Mouse (Mus musculus): ENCODE results near the gene Eppin. TPM values are rescaled to one million over a fixed set of nuclear protein-coding genes. Genes with fewer than 3 reads are reported as not detected.
"Not testable (repeated sequence)": the region's sequence is repeated elsewhere in the genome, so short reads cannot be mapped to it uniquely, and the experiment has no call there.

Eppin gene
- not detected in 2 replicates for polyA plus RNA-seq (2015; fragmentation: Nextera tagmentation; extraction: Ambion mirVana)

DNA sequence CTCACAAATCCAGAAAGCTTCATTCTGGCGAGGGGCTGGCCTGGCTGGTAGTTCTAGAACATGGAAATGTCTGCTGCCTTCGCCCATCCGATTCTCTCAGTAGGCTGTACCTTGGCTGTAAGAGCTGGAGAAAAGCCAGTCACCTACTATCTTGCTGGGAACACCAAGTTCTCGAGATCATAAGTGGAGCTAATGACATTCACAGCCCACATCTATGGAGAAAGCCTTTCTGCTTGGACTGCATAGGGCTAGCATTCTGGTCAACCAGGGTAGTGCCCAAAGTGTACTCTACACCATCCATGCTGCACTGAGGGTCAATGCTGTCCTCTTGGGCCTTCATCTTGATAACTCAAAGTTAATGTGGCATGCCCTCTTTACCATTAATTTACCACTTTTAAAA lies at the start of gene Eppin:
TSS of gene Eppin (minus strand) at position 101 of the 400 bp plus-strand sequence.
- Histone ChIP-seq H3K4me2 (no peak within 1 kb of the TSS), H3K4me3 (no peak within 1 kb of the TSS), H3K9me3 (replicated peaks) (no peaks in the 10 kb centered on the region), H3K9ac (no peak within 1 kb of the TSS), H3K27ac (no peak within 1 kb of the TSS), H3K27me3 (peaks cover 13% of the 10 kb centered on the region), H3K36me3 (no peaks in the 10 kb centered on the region), H3K4me1 (replicated peaks) (no peaks in the 10 kb centered on the region)
- WGBS, result 67% methylated on average over 4 of the region's 4 CpGs
- ATAC-seq (replicated peaks; ENCODE audit: insufficient number of reproducible peaks, insufficient read depth, low FRiP score, low read depth), result no peak

DNA sequence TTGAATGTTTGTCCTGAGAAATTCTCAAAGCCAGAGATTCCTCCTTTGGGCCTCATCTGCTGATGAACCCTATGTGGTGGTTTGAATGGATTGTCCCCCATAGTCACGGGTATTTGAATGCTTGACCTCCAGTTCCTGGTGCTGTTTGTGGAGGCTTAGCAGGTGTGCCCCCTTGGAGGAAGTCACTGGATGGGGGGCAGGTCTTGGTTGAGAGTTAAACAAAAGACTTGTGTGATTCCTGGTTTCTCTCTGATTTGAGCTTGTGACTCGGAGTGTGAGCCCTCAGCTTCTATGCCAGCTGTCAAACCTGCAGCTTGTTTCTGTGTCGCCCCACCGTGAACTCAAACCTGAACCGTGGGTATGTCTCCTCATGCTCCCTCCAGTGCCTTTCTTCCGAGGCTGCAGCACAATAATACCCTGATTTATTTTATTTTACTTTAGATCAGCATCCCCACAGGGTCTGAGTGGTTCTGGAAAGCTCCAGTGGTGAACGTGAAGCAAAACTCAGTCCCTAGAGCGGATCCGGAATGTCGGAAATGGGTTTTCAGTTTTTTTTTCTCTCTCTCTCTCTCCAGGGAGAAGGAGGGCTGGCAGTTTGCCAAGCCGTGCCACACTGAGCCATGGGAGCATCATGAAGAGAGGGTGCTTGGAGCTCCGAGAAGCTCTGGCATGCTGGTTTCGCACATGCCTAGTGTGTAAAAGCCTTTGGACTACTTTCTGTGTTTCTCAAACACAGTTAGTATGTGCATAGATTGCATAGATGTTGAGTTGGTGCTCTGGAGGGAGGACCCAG lies 48.7 kb upstream of the Eppin start:
- H3K9me3 ChIP-seq (replicated peaks), result no peaks in the 10 kb centered on the region
- H3K27ac ChIP-seq, result no peak overlapping the region
- no peaks in the 10 kb centered on the region for H3K27me3 ChIP-seq
- 0 out of 2 replicates have a peak, but pooled peaks cover 2% of the 10 kb centered on the region for H3K4me1 ChIP-seq (replicated peaks)
- no peak overlapping the region for H3K4me2 ChIP-seq
- no peak overlapping the region for H3K4me3 ChIP-seq
- 69% methylated on average over 13 of the region's 13 CpGs for WGBS
- H3K36me3 ChIP-seq, result no peaks in the 10 kb centered on the region
- ATAC-seq (replicated peaks; ENCODE audit: insufficient number of reproducible peaks, insufficient read depth, low FRiP score, low read depth), result no peak
- H3K9ac ChIP-seq, result no peak overlapping the region

DNA sequence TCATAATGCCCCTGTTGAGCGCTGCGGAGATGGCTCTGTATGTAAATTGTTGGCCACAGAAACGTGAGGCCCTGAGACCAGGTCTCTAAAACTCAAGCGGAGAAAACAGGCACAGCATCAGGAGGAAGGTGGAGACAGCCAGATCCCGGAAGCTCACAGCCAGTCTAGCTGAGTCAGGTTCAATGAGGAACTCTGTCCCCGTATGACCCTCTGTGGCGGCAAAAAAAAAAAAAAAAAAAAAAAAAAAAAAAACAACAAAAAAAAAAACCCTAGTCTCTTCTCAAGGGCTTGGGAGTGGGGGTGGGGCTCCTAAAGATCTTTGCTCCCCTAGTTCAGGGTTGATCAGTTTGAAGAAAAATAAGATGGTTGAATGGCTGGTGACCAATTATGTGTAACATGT lies 47.7 kb upstream of the Eppin start:
- no peaks in the 10 kb centered on the region for H3K27me3 ChIP-seq
- H3K9me3 ChIP-seq (replicated peaks), result no peaks in the 10 kb centered on the region
- no peak overlapping the region for H3K4me3 ChIP-seq
- H3K9ac ChIP-seq, result no peak overlapping the region
- H3K27ac ChIP-seq, result no peak overlapping the region
- no peaks in the 10 kb centered on the region for H3K36me3 ChIP-seq
- no peak for ATAC-seq (replicated peaks; ENCODE audit: insufficient number of reproducible peaks, insufficient read depth, low FRiP score, low read depth)
- 64% methylated on average over 7 of the region's 7 CpGs for WGBS
- no peak overlapping the region for H3K4me2 ChIP-seq
- H3K4me1 ChIP-seq (replicated peaks), result 0 out of 2 replicates have a peak, but pooled peaks cover 2% of the 10 kb centered on the region

DNA sequence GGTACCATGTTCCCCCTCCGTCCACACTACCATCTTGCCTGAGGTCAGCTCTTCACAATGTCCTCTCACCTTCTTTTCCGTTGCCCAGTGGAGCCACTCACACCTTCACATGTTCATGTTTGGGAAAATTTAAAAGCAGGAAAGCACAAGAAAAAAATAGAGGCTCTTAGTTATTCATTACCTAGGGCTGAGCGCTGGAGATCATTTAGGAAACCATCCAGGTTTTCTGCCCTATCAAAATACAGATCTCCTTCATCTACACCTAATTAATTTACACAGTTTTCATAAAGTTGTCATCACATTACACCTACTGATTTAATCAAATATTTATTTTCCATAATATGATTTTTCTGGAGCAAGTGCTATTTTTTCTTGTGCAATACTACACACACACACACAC lies 45.3 kb upstream of the Eppin start, which contains the start of gene Wfdc16:
TSS of gene Wfdc16 (minus strand) at position 101 of the 400 bp plus-strand sequence.
- H3K36me3 ChIP-seq, result no peaks in the 10 kb centered on the region
- H3K4me2 ChIP-seq, result no peak within 1 kb of the TSS
- no peaks in the 10 kb centered on the region for H3K9me3 ChIP-seq (replicated peaks)
- H3K27me3 ChIP-seq, result no peaks in the 10 kb centered on the region
- H3K4me1 ChIP-seq (replicated peaks), result 0 out of 2 replicates have a peak, but pooled peaks cover 2% of the 10 kb centered on the region
- 79% methylated on average over 3 of the region's 3 CpGs for WGBS
- ATAC-seq (replicated peaks; ENCODE audit: insufficient number of reproducible peaks, insufficient read depth, low FRiP score, low read depth), result no peak
- H3K4me3 ChIP-seq, result no peak within 1 kb of the TSS
- H3K27ac ChIP-seq, result no peak within 1 kb of the TSS
- no peak within 1 kb of the TSS for H3K9ac ChIP-seq

DNA sequence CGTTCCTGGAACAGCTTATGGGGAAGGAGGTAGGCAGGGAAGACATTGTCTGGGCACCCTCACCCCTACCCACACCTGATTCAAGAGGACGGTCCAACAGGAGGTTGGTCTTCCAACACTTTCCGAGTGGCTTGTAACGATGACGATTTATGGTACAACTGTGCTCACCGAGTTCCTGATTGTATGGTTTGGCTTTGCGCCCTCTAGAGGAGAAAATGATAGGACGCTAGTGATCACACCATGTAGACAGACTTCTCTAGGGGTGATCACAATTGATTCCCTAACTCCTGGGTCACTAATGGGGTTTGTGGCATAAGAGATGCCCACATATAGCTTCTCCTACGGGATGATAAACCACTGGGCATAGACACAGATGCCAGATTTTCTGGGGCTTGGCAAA lies 41.9 kb upstream of the Eppin start:
- 70% methylated on average over 9 of the region's 9 CpGs for WGBS
- Histone ChIP-seq H3K4me3 (no peak overlapping the region), H3K27ac (no peak overlapping the region), H3K36me3 (no peaks in the 10 kb centered on the region), H3K9me3 (replicated peaks) (no peaks in the 10 kb centered on the region), H3K4me2 (no peak overlapping the region), H3K27me3 (no peaks in the 10 kb centered on the region), H3K9ac (no peak overlapping the region), H3K4me1 (replicated peaks) (no peaks in the 10 kb centered on the region)
- ATAC-seq (replicated peaks; ENCODE audit: insufficient number of reproducible peaks, insufficient read depth, low FRiP score, low read depth), result no peak

DNA sequence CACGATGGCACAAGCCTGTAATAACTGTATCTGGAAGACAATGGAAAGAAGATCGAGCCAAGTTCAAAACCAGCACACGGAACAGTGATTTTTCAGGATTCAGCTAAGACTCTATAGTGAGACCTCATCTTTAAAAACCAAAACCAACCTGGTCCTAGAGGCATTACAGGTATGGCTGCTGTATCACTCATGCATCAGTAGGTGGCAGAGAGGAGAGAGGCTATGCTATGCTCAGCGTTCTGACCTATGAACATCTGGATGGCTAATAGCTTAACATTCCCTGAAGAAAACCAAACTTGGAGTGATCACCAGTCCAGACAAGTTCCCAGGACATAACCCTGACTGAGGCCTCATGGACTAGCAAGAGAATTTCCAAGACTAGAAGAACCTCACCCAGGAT lies 28.4 kb upstream of the Eppin start:
- no peak overlapping the region for H3K4me2 ChIP-seq
- no peak overlapping the region for H3K27ac ChIP-seq
- no peaks in the 10 kb centered on the region for H3K36me3 ChIP-seq
- no peak overlapping the region for H3K9ac ChIP-seq
- H3K9me3 ChIP-seq (replicated peaks), result no peaks in the 10 kb centered on the region
- no peak overlapping the region for H3K4me3 ChIP-seq
- WGBS, result 76% methylated on average over 4 of the region's 4 CpGs
- H3K27me3 ChIP-seq, result no peaks in the 10 kb centered on the region
- ATAC-seq (replicated peaks; ENCODE audit: insufficient number of reproducible peaks, insufficient read depth, low FRiP score, low read depth), result no peak
- H3K4me1 ChIP-seq (replicated peaks), result no peaks in the 10 kb centered on the region

DNA sequence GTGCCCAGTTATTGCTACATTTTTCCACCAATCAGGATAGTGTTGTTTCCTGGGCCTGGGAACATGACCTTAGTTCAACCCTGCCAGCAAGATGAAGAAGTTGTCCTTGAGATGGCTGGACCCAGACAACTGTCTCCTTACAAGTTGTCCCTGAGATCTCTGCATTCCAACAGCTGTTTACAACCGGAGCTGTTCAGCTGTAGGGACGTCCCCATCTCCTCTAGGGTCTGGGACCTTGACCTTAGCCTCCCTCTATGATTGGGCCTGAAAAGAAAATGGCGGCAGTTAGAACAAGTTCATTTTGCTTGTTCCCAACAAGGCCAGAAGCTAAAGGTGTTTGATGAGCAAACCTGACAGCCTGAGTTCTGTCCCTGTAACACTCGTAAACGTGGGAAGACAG lies 25.7 kb upstream of the Eppin start:
- Histone ChIP-seq H3K4me3 (no peak overlapping the region), H3K27ac (no peak overlapping the region), H3K36me3 (no peaks in the 10 kb centered on the region), H3K4me1 (replicated peaks) (no peaks in the 10 kb centered on the region), H3K9ac (no peak overlapping the region), H3K27me3 (no peaks in the 10 kb centered on the region), H3K9me3 (replicated peaks) (no peaks in the 10 kb centered on the region), H3K4me2 (no peak overlapping the region)
- WGBS, result 71% methylated on average over 5 of the region's 5 CpGs
- no peak for ATAC-seq (replicated peaks; ENCODE audit: insufficient number of reproducible peaks, insufficient read depth, low FRiP score, low read depth)

DNA sequence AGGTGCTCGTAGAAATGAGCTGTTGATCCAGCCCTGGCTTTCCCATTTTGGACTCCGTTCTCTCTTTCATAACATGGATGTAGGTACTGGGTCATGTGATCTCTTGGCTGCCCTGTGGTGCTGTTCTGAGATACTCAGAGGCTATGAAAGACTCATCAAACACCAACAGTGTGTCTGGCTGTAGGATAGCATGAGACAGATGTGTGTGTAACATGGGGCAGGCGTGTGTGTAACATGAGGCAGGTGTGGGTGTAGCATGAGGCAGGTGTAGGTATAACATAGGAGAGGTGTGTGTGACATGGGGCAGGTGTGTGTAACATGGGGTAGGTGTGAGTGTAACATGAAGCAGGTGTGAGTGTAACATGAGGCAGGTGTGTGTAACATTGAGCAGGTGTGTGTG lies 22.0 kb upstream of the Eppin start:
- H3K27me3 ChIP-seq, result no peaks in the 10 kb centered on the region
- ATAC-seq (replicated peaks; ENCODE audit: insufficient number of reproducible peaks, insufficient read depth, low FRiP score, low read depth), result no peak
- no peak overlapping the region for H3K4me2 ChIP-seq
- H3K9me3 ChIP-seq (replicated peaks), result no peaks in the 10 kb centered on the region
- H3K9ac ChIP-seq, result no peak overlapping the region
- H3K4me1 ChIP-seq (replicated peaks), result no peaks in the 10 kb centered on the region
- no peak overlapping the region for H3K27ac ChIP-seq
- H3K4me3 ChIP-seq, result no peak overlapping the region
- no peaks in the 10 kb centered on the region for H3K36me3 ChIP-seq
- 91% methylated on average over 3 of the region's 3 CpGs for WGBS

DNA sequence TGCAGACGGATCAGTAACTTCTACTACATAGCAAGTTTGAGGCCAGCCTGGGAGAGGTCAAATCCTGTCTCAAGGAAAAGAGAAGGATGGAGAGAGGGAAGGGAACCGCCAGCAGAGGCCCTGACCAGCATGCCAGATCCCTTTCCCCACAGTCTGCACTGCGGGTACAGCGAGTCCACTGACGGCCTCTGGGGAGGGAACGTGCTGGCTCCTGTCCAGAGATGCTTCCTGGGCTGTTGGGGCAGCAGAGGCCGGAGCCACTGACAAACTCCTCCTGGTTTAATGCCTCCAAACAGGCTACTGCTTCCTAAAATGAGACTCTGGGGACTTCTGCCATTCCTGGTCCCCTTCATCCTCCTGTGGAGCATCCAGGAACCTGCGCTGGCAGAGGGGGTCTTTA lies 20.1 kb upstream of the Eppin start, which contains the start of the genes Wfdc6b and Wfdc8:
TSS of gene Wfdc6b (plus strand) at position 52 of the 400 bp plus-strand sequence.
TSS of gene Wfdc8 (minus strand) at position 156 of the 400 bp plus-strand sequence.
- H3K27ac ChIP-seq; H3K27me3 ChIP-seq; H3K9me3 ChIP-seq (replicated peaks); H3K4me2 ChIP-seq; H3K9ac ChIP-seq; H3K4me1 ChIP-seq (replicated peaks); H3K4me3 ChIP-seq; ATAC-seq (replicated peaks; ENCODE audit: insufficient number of reproducible peaks, insufficient read depth, low FRiP score, low read depth); H3K36me3 ChIP-seq: not testable (repeated sequence)
- WGBS, result 35% methylated on average over 8 of the region's 8 CpGs

DNA sequence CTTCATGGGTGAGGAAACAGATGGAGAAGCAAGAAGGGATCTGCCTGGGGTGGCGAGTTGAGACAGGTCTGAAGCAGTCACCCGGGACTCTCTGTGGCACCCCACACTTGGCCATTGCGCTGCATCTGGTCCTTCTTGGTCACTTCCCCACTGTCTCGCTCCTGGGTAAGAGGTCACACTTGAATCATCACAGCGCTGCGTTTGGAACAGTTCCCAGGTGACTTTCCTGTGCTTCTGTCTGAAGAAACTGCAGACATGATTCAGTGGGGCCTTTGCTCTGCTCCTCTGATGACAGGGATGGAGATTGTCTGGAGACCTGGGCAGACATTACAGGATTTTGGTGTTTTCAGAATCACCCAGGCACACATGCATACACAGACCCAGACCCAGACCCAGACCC lies 15.4 kb upstream of the Eppin start:
- Histone ChIP-seq H3K9me3 (replicated peaks) (no peaks in the 10 kb centered on the region), H3K27ac (no peak overlapping the region), H3K4me2 (no peak overlapping the region), H3K36me3 (no peaks in the 10 kb centered on the region), H3K4me3 (no peak overlapping the region), H3K9ac (no peak overlapping the region), H3K27me3 (0 out of 2 replicates have a peak, but pooled peaks cover 9% of the 10 kb centered on the region), H3K4me1 (replicated peaks) (no peaks in the 10 kb centered on the region)
- ATAC-seq (replicated peaks; ENCODE audit: insufficient number of reproducible peaks, insufficient read depth, low FRiP score, low read depth), result no peak
- 64% methylated on average over 6 of the region's 6 CpGs for WGBS

DNA sequence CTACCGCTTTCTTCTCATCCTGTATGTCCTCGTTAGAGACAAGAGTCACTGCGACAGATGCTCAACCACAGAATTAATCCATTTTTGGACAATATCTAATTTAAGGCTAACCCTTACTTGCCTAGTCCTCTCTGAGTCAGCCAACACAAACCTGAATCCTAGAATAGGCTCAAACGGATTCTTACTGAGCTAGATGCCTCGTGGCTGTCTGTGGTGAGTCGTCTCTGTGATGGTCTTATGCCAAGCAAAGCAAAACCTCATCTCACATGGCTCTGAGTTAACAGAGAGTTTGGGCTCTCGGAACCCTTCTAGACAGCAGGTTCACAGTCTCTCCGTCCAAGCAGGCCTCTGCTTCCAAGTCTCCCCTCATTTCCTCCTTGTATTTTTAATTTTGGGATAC lies 11.0 kb upstream of the Eppin start:
- Histone ChIP-seq H3K27ac (no peak overlapping the region), H3K4me3 (no peak overlapping the region), H3K4me1 (replicated peaks) (no peaks in the 10 kb centered on the region), H3K9ac (no peak overlapping the region), H3K36me3 (no peaks in the 10 kb centered on the region), H3K4me2 (no peak overlapping the region), H3K9me3 (replicated peaks) (0 out of 2 replicates have a peak, but pooled peaks cover 4% of the 10 kb centered on the region), H3K27me3 (0 out of 2 replicates have a peak, but pooled peaks cover 9% of the 10 kb centered on the region)
- WGBS, result 77% methylated on average over 8 of the region's 8 CpGs
- ATAC-seq (replicated peaks; ENCODE audit: insufficient number of reproducible peaks, insufficient read depth, low FRiP score, low read depth), result no peak

DNA sequence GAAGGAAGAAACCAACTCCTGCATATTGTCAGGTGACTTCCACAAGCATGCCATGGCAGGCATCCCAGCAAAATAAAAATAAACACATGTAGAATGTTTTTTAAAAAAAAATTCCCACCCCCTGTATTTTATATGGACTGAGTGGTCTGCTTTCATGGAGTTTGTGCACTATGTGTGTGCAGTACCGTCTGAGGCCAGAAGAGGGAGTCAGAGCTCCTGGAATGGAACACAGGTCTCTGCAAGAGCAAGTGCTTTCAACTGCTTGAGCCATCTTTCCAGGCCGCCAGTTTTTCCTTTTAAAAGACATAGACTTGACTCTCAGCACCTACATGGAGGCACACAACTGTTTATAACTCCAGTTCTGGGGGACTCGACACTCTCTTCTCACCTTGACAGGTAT lies 10.1 kb upstream of the Eppin start:
- no peak overlapping the region for H3K27ac ChIP-seq
- no peaks in the 10 kb centered on the region for H3K36me3 ChIP-seq
- H3K9me3 ChIP-seq (replicated peaks), result 0 out of 2 replicates have a peak, but pooled peaks cover 4% of the 10 kb centered on the region
- no peaks in the 10 kb centered on the region for H3K4me1 ChIP-seq (replicated peaks)
- H3K4me3 ChIP-seq, result no peak overlapping the region
- H3K27me3 ChIP-seq, result 0 out of 2 replicates have a peak, but pooled peaks cover 9% of the 10 kb centered on the region
- H3K9ac ChIP-seq, result no peak overlapping the region
- no peak for ATAC-seq (replicated peaks; ENCODE audit: insufficient number of reproducible peaks, insufficient read depth, low FRiP score, low read depth)
- no peak overlapping the region for H3K4me2 ChIP-seq
- WGBS, result 85% methylated on average over 3 of the region's 3 CpGs
